Mouse (Mus musculus): ENCODE data around the gene Rnaseh2a.
A peak's percentile ranks its signal among the peaks of the same experiment; 100 is the strongest.

Gene Rnaseh2a

DNA sequence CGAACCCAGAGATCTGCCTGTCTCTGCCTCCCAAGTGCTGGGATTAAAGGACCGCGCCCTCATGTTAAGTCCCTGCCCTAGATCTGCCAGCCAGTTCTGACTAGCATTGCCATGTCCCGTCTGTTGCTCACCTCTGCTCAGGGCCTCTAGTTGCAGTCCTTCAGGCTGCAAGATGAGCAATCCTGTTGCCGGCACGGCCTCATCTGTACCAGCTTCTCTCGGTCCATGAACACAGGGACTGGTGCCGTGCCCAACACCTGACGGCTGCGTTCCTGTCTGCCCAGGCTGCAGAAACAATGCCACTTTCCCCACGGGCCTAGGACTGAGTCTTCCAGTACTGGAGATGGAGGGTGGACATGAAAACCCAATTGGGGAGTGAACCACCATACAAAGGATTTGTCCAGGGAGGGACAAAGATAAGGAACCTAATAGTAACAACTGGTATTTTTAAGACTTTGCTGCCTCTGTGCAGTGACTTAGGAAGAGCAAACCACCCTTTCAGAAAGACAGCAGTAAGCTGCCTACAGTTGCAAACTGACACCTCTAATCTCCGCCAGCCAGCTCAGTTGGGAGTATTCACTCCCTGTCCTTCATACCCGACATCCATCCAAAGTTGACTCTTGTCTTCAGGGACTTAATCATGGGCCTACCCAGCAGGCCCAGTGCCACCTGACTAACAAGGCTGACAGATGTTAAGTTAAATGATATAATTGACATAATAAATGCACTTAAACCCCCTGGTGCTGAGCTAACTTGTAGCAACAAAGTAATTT is 1.8 kb downstream of the Rnaseh2a start:
- no peak for DNase-seq (ENCODE audit: low read depth, low spot score)

DNA sequence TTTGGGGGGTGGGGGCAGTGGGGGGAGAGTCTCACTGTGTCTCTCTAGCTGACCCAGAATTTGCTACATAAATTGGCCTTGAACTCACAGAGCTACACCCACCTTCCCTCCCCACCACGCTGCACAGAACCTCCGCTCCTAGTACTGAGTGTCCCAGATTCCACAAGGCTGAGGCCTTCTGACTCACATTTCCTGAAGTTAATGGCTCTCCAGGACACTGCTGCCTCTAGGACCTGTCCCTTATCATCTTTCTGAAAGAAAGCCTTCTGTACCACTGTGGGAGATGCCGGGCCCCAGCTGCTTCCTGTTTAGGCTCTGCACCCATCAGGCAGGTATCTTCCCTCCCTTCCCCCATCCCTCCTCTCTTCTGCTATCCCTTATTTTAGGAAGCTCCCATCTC is 3.0 kb downstream of the Rnaseh2a start:
- no peak for DNase-seq (ENCODE audit: low read depth, low spot score)

DNA sequence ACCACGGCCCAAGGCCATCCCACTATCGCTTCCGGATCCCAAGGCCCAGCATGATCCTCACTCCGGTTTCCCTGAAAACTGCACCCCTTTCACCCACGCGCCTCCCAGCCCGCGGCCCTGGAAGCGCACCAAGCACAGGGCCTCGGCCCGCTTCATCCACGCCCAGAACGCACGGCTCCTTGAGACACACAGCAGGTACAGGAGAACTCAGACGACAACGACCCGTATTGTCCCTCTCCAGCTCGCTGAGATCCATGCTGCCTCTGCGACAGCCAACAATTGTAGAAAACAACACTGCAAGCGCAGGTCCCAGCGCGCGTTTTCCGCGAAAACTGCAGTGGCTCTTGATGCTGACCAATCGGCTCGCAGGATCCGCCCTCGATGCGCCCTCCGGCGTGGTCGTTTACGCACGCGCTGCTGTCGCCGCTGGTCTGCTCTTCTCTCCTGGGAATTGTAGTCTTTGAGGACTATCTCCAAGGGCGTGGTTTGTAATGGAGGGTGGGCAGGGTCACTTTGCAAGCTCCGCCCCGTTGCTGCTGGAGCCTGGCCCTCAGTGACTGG is 3.8 kb downstream of the Rnaseh2a start:
- peak; percentile 97 for DNase-seq (ENCODE audit: low read depth, low spot score)

DNA sequence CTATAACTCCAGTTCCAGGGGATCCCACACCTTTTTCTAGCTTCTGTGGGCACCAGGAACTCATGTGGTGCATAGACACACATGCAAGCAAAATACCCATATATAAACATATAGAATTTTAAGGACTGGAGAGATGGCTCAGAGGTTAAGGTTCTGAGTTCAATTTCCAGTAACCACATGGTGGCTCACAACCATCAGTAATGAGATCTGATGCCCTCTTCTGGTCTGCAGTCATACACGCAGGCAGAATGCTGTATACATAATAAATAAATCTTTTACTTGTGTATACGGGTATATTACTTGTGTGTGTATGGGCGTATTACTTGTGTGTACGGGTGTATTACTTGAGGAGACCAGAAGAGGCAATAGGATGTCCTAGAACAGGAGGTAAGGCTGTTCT is 5.6 kb downstream of the Rnaseh2a start:
- no peak for DNase-seq (ENCODE audit: low read depth, low spot score)

DNA sequence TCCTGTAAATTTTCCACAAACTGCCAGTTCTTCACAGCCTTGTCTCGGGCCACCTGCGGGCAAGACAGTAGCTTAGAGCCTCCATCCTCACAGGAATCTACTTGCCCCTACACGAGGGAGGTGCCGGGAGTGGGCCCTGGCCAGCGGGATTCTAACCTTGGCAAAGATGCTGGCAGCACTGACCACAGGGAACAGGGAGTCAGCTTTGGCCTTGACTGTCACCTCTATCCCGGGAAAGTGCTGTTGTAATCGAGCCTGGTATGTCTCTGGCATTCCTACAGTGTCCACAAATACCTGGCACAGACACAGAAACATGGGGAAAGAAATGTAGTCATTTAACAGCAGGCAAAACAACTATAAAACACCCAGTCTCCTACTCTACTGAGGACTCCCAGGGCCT is 9.8 kb downstream of the Rnaseh2a start:
- DNase-seq (ENCODE audit: low read depth, low spot score): no peak

DNA sequence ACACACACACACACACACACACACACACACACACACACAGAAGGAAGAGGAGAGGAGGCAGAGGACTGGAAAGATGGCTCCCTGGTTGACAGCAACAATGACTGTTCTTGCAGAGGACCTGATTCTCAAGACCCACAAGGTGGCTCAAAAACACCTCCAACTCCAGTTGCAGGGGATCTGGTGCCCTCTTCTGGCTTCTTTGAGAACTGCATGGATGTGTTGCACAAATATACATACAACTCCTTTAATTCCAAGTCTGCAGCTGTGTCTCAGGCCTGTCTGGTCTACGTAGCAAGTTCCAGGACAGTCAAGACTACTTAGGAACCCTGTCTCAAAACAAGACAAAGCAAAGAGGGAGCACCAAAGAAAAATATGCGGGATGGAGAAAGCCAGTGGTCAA is 12.8 kb downstream of the Rnaseh2a start:
- peak; percentile 56 for DNase-seq (ENCODE audit: low read depth, low spot score)

DNA sequence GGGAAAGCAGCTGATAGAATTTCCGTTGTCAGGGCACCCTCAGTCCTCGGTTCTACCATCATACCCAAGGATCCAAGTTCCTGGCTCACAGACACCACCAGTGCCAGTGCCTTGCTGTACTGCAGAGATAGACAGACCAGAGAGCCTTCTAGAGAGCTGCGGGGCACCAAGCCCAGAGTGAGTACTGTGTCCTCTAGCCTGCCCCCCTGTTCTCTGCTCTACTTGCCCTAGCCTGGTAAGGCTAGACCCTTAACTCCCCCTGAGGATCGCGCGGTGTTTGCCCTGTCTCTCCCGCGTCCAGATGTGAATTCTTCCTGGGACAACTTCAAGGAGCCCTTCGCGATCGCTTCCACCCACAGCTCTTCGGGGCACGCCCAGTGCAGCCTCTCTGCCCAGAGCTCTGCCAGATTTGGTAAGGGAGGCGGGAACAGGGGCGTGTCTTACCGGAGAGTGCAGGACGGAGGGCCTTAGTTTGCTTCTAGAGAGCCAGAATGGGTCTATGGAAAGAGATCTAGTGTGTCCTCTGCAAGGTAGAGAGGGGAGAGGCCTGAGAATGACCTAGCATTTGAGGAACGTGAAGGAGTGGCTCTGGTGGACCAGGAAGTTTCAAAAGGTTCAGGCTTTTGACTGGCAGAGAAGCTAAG is 16.8 kb downstream of the Rnaseh2a start:
- no peak for DNase-seq (ENCODE audit: low read depth, low spot score)

DNA sequence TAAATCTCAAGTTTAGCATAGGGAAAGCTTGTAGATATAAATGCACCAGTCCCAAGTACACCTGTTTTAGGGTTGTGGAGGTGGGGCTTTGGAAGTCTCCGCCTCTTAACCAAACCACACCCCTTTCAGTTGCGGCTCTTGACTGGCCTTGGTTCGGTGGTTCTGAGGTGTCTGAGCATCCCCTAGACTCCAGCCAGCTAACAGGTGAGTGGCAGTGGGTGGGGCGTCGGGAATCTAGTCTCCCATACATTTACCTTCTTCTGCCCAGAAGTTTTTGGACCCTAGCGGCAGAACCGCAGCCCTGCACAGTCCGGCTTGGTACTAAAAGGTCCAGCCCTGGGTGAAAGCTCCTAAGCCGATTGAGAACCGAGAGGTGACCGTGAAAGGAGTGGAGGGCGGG is 19.8 kb downstream of the Rnaseh2a start:
- no peak for DNase-seq (ENCODE audit: low read depth, low spot score)

DNA sequence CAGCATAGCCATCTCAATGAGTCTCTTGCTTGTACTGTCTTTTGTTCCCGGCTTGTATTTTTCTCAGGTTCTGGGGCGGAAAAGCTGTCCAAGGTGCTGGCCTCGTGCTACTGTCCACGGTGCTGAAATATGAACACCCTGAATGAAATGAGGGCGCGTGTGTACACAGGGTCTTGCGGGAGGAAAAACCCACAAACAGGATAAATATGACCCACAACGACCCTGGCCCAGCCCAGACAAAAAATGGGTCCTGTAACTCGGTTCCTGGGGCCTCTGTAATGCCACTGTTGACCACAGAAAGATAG is 22.4 kb downstream of the Rnaseh2a start:
- DNase-seq (ENCODE audit: low read depth, low spot score): no peak

DNA sequence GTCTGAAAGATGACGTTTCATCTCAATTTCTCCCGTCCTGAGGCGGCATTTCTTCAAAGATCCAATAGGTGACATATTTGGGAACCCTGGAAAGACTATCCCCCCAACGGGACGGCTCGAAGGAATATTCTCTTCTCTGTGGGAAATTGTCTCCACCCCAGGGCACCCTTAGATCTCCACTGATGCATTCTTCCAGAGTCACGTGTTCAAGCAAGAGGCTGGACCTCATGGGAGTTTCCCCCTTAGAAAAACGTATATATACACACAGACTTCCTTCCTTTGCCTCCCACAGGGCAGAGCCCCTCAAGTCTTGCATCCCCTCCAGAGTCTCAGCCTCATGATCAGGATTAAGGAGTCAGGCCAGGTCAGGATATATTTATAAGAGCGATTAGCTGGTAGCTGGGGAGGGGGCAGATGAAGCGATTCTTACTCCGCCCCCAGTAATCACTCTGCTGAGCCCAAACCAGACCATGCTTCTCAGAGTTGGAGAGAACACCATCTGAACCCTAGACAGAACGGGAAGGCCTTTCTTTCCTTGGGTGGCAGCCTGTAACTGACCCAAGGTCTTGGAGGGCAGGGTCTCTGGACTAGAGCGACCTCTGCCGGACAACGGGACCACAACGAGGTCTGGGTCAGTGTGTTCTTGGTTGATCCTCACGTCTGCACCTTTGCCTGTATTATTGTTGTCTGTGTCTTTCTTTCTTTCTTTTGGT is 22.9 kb downstream of the Rnaseh2a start, which contains the start of gene Rtbdn:
Gene Rtbdn (plus strand): TSS at position 464 of the 713 bp plus-strand sequence.
- no peak for DNase-seq (ENCODE audit: low read depth, low spot score)

DNA sequence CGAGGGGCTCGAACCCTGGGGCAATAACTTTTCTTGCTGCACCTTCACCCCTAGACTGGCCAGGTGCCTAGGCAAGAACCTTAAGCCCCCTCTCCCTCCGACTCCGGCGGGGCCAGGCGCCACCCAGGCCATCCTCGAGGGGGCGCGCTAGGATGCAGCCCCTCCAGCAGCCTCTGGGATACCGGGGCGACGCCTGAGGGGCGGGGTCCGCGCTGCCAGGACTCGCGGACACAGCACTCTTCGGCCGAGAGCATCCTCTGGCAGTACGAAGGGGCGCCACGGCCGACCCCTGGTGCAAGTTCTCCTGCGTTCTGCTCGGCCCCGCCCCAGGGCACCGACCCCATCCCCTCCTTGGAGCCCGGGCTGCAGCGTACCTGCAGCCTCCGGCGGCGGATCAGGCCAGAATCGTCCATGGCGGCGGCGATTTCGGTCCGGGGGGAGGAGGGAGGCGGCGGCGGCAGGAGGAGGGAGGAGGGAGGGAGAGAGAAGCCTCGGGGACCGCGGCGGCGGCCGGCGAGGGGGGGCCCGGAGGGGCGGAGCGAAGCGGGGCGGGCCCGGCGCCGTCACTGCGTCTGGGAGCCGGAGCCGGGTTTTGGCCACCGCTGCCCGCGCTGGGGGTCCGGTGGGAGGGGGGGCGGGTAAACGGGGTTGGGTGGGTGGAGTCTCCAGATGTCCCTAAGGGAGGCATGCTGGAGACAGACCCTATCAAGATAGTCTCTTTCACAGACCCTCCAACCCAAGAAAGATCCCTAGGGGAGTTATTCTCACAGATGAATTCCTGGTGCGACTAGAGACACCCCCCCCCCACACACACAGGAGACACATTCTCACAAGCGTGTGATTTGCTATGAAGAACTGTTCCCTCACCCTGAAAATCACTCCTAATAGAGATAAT is 23.7 kb downstream of the Rnaseh2a start:
- no peak for DNase-seq (ENCODE audit: low read depth, low spot score)

DNA sequence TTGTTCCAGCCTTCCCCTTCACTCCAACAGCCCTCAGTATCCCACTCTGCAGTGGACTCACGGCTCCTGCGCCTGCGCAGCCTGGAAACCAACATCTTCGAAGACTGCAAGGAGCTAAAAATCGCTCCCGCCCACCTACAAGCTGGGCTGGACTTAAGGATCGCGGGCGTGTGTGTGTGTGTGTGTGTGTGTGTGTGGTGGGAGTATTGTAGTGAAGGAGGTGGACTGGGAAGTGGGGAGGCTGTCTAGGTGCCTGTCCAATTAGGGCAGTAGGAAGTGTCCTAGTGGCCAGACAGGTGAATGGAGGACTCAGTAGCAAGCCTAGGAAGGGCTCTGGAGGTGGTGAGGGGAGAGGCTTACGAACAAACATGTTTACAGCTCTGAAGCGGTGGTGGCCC is 24.3 kb downstream of the Rnaseh2a start:
- DNase-seq (ENCODE audit: low read depth, low spot score): peak; percentile 93

DNA sequence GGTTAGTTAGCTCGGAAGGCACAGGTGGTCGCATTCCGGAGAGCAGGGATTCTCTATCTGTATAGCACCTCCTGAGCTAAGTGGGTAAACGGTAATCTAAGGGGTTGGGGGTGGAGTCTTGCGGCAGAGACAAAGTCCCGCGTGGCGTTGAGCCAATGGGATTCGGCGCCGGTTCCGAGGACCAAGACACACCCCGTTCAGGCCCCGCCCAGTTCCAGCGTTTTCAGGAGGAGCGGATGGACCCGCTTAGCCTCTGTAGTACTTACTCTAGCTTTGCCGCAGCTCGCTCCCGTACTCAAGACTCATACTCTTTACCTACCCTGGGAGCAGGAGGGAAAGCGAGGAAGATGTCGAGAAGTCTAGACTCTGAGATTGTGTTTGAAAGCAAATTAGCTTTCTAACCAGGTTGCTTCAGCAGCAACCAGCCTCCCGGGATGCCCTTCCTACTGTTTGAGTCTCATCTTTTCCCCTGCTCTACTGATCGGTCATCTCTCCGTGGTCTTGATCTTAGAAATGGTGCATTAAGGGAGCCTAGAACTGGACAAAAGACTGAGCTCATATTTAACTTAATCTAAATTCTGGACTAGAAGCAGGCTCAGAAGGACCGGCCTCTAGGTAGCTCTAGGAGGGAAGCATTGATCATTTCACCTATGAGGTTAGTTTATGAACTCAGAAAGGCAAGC is 24.9 kb downstream of the Rnaseh2a start:
- peak; percentile 70 for DNase-seq (ENCODE audit: low read depth, low spot score)

DNA sequence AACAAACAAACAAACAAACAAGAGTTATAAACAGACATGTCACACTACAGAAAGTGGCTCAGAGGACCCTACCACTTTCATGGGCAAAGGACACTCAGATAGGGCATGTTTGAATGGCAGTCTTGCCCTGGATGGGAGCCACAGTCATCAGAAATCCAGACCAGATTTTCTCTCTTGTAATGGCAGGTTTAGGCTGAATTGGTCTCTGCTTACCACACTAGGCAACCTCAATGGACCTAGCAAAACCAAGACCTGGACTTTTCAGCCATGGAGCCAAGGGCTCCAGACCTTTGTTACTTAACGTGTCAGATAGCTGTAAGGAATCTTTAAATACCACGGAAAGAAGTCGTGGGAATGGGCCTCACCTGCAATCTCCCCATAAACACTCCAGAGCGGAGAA is 25.9 kb downstream of the Rnaseh2a start:
- no peak for DNase-seq (ENCODE audit: low read depth, low spot score)

DNA sequence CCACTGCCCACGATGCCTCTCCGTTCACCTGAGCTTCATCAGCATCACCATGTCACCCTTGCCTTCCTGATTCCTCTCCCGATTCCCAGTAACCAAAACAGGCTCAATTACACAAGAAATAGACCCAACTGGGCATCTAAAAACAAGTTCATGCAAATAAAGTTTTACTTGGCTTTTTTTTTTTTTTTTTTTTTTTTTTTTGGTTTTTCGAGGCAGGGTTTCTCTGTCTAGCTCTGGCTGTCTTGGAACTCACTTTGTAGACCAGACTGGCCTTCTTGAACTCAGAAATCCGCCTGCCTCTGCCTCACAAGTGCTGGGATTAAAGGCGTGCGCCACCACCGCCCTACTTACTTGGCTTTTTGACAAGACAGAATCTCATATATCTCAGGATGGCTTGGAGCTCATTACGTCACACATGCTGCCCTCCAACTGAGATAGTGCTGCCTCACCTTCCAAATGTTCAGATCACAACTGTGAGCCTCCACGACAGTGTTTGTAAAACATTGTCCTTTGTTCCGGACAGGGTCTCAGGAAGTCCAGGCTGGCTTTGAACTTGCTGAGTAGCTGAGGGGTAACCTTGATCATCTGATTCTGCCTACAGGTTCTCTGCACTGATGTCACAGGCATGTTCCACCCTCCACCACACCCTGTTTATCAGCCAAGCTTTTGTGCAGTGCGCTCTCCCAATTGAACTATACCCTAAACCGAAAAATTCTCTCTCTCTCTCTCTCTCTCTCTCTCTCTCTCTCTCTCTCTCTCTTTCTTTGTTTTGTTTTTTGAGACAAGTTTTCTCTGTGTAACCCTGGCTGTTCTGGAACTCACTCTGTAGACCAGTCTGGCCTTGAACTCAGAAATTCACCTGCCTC is 31.7 kb downstream of the Rnaseh2a start:
- DNase-seq (ENCODE audit: low read depth, low spot score): no peak

DNA sequence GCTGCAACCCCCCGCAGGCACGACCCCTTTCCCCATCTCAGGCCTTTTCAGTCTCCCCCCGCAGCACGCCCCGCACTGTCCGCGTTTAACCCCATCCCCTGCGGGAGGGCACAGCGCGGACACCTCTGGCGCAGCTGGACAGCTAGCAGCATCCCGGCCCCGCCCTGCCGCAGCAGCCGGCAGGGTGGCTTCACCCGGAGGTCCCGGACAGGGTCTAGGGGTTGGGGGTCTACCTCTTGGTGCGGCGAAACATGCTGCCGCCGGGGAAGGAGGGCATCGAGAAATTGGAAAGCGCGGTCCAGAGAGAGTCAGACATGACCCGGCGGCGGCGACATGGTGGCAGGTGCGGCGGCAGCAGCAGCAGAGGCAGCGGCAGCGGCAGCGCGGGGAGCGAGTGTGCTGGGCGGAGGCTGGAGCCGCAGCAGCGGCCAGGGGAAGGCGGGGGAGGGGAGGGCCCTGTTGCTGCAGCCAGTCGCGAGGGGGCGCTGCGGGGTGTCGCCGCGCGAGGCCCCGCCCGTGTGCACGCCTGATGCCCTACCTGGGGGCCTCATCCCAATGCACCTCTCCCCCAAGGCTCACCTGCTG is 32.5 kb downstream of the Rnaseh2a start, which contains the start of gene Mast1:
Gene Mast1 (minus strand): TSS at position 398 of the 585 bp plus-strand sequence.
- peak; percentile 41 for DNase-seq (ENCODE audit: low read depth, low spot score)

DNA sequence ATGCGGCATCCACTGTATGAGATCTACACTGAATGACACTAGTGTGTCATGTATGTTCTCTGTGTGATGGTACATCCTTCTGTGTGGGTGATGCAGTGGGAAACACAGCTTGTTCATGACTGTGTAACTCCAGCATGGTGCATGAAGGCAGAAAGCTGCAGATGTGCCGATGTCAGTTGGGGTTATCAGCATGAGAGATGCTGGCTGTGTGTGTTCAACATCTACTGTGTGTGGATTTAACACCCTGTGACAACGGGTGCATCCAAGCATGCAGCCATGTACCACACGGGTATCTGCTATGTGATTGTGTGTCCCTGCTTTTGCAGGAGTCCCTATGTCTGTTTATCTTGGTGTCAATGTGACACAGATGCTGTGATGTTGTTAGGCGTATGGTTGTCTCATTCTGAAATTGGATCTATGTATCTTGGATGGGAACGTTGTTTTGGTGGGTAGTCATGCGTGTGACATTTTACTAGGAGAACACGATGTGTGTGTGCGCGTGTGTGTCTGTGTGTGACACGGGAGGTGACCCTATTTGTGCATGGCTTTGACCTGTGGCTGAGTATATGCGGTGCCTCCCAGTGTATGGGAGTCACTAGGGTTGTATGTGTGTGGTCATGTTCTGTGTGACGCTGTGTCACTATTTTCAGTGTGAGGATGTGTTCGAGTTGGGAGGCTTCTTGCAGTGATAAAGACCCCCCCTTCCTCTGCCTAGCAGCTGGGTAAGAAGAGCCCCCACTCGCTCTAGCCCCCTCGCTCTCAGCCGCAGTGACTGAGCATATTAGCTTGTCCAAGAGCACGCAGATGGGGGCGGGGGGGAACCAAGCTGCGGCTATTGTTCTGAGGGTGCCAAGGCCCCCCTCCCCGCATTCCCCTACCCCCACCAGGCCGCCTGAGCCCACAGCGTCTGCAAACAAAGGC is 33.3 kb downstream of the Rnaseh2a start:
- DNase-seq (ENCODE audit: low read depth, low spot score): no peak

DNA sequence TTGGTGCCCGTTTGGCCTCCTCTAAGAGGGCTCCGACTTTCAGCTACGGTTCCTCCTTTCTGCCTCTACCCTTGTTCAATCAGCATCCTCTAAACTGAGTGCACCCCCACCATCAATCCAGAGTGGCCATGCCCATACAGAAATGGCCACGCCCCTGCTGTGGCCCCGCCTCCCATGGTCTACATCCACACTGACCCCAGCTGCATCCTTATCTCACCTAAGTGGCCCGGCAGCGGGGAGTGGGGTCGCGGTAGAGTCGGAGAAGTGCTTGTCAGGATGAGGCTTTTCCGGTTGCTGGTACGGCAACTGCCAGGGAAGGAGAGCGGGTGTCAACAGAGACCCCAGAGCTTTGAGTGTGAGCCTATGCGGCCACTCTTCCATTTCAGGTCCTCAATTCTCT is 34.1 kb downstream of the Rnaseh2a start:
- DNase-seq (ENCODE audit: low read depth, low spot score): no peak

Data from telencephalon, adult 2 months (tissue).